Mouse (Mus musculus) urinary bladder, adult 18-20 months (tissue): ENCODE measurements around the gene Aldh1l1.
A peak's percentile ranks its signal among the peaks of the same experiment; 100 is the strongest.

Source experiments
- DNase-seq, 2 experiments: peaks; one replicate each; pipeline ENCODE4 v3.0.0; 2022; ENCODE audit warnings: low spot score in 2 of 2, mixed read lengths in 2 of 2

The Aldh1l1 gene

DNA sequence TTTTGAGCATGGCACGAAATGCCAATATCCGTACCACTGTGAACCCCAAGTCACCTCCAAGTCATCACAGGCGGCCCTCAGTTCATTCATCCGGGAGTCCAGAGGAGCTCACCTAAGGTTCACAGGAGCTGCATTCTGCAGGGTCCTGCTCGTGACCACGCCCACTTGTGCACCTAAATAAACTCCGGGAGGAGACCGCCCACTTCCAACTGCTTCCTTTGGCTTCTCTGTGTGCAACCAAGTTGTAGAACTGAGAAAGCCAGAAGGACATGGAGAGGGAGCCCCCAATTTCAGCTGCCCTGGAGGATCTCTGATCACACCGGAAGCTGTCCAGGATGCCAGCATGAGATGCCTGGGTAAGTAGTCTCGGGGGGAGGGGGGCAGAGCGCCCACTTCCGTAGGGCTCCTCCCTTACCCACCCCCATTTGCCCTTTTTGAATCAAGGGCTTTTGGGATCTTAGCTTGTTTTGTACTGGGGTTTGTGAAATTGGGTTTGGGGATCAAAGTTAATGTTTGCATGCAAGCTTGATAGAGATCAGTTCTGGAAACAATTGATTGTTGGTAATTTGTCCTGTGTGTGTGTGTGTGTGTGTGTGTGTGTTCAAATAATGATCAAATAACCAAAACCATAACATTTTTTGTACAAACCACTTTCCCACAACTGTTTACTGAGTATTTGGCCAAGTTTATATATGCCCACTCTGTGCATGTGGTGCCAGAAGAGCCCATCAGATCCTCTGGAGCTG is at the start of gene Aldh1l1:
Gene Aldh1l1 (plus strand): TSS at position 252 of the 746 bp plus-strand sequence.
- DNase-seq = no peak

GRCm38 (mm10) chr6:90437041-90437440 is 49.2 kb upstream of the Aldh1l1 start:
- DNase-seq = no peak

GRCm38 (mm10) chr6:90446883-90447282 is 39.3 kb upstream of the Aldh1l1 start:
- DNase-seq = no peak

DNA sequence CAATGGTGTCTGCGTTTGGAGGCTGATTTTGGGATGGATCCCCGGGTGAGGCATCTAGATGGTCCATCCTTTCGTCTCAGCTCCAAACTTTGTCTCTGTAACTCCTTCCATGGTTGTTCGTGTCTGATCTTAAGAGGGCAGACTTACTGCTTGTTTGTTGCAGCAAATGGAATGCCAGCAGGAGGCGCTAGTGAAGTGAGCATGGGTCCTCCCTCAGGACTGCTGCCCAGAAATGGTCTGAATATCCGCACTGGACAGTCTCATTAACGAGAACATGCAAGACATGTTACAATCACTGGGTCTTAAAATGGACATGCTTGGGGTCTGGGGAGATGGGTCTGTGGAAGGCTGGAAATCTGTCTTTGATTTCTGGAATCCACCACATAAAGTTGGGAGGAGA is 36.0 kb upstream of the Aldh1l1 start:
- peak; percentile 68 to 74 for DNase-seq

GRCm38 (mm10) chr6:90450697-90451096 is 35.5 kb upstream of the Aldh1l1 start:
- DNase-seq = no peak

GRCm38 (mm10) chr6:90451512-90451911 is 34.7 kb upstream of the Aldh1l1 start:
- DNase-seq = no peak

DNA sequence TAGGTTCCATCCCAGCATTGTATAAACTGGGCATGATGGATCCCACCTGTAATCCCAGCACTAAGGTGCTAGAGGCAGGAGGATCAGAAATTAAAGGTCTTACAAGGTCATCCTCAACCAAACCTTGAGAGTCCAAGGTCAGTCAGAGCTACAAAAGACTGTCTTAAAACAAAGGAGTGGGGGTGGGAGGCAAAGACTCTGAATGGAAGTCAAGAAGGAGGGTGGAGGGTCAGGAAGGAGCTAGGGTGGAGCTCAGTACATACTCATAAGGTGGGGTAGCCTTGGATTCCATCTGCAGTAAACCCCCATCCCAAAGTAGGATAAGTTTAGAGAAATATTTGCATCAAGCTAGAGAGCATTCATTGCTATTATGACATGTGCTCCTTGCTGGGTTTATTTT is 33.6 kb upstream of the Aldh1l1 start:
- DNase-seq = no peak

GRCm38 (mm10) chr6:90453751-90454150 is 32.5 kb upstream of the Aldh1l1 start:
- no peak for DNase-seq

GRCm38 (mm10) chr6:90457421-90457820 is 28.8 kb upstream of the Aldh1l1 start:
- no peak for DNase-seq

DNA sequence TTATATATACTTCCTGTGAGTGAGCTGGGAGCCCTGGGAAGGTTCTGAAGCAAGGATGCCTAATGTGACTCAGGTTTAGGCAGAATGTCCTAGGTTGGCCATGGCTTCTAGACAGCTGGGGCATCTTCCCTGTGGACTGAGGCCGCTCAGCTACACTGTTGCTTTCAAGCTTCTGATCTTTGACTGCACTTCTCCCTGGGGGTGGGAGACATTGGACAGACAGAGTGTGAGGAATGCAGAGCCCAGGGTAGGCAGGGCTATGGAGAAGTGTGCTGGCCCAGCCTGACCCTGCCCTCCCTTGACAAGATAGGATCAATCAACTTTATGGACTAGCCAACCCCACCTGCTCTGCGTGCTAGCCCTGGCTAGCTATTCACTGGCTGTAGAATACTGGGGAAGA is 25.0 kb upstream of the Aldh1l1 start:
- DNase-seq = no peak

- DNase-seq = no peak
Observed at GRCm38 (mm10) chr6:90461771-90462170, 24.5 kb upstream of the Aldh1l1 start.

DNA sequence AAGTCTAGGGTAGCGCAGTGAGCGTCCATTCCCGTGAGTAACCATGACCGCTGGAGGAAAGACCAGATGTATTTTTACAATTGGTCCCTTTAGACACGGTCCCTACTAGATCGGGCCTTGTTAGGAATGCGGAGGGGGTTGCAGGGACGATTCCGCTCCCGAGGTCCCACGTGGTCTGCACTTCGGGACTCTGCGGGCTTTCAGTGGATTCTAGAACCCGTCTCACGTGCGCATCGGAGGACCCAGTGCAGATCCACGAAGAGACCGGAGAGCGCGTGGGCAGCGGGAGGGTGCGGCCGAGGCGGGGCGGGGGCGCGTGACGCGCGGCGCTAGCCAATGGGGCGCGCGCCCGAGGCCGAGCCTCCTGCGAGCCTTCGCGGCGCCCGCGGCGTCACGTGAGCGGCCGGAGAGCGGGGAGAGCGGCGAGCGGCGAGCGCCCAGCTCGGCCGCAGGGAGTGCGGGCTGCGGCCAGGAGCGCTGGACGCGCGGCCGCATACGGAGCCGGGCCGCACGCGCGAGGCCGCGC is 24.0 kb upstream of the Aldh1l1 start, which contains the start of gene Klf15:
Gene Klf15 (plus strand): TSS at position 396 of the 526 bp plus-strand sequence.
- DNase-seq = peak; percentile 69

DNA sequence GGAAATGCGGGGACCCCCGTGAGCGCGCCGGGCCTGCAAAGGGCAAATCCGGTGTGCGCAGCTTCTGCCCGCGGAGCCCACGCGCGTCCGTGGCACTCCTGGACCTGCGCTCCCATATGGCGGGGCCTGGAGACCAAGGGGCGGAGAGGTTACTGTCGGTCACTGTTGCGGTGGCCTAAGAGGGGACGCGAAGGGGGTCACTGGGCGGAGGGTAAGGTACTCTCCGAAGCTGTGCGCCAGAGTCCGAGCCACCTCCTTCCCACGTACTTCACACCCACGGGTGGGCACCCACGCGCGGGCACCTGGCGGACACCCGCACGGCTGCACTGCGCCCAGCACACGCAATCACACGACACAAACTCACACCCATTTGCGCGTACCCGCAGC is 23.4 kb upstream of the Aldh1l1 start:
- DNase-seq = peak in 1 of 2 experiments; percentile 14

- DNase-seq = peak; percentile 75 to 89
Observed at GRCm38 (mm10) chr6:90463228-90463862, 22.9 kb upstream of the Aldh1l1 start.

DNA sequence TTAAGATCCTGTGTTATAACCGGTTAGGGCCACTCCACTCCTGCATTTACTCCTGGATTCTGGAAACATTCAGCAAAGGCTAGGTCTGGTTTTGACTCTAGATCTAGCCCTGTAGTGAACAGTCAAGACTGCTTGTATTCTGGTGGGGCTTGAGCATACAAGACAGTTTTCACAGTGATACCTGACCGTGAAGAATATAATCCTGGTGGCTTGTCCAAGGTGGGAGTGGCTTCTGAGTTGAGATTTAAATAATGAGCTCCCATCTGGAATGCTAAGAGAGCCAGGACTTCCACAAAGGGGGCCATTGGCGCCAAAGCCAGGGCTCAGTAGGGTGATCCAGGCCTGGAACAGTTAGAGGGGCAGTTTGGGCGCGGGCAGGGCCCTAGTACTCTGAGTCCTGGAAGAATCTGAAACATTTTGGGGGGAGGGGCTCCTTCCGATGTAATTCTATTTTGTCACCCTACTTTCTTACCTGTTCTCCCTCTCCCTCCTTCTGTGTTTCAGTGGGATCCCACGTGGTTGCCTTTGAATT is 22.3 kb upstream of the Aldh1l1 start:
- no peak for DNase-seq

GRCm38 (mm10) chr6:90465028-90465640 is 21.1 kb upstream of the Aldh1l1 start:
- DNase-seq = no peak

- peak; percentile 13 to 65 for DNase-seq
Observed at GRCm38 (mm10) chr6:90466079-90466478, 20.1 kb upstream of the Aldh1l1 start.

DNA sequence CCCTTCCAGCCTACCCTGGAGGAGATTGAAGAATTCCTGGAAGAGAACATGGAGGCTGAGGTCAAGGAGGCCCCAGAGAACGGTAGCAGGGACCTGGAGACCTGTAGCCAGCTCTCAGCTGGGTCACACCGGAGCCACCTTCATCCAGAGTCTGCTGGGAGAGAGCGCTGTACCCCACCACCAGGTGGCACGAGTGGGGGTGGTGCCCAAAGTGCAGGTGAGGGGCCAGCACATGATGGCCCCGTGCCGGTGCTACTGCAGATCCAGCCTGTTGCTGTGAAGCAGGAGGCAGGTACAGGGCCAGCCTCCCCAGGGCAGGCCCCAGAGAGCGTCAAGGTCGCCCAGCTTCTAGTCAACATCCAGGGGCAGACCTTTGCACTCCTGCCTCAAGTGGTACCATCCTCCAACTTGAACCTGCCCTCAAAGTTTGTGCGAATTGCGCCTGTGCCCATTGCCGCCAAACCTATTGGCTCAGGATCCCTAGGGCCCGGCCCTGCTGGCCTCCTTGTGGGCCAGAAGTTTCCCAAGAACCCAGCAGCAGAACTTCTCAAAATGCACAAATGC is 19.3 kb upstream of the Aldh1l1 start:
- DNase-seq = no peak

DNA sequence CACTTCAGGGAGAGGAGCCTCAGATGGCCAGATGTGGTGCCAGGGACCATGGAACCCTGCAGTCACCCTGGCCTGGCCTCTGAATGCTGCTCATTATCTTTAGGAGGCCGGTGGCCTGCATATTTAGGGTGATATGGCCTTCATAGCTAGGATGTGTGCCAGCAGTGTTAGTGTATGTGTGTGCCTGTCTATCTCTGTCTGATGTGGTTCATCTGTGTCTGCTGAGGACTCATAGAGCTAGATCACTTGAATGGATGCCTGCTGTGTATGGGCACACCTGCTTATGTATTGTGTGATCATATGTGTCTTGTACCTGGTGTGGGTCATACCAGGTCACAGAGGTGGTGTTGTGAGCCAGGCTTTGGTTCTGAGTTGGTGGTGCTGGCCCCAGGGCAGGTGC is 18.0 kb upstream of the Aldh1l1 start:
- no peak for DNase-seq

GRCm38 (mm10) chr6:90469041-90469440 is 17.2 kb upstream of the Aldh1l1 start:
- DNase-seq = no peak

DNA sequence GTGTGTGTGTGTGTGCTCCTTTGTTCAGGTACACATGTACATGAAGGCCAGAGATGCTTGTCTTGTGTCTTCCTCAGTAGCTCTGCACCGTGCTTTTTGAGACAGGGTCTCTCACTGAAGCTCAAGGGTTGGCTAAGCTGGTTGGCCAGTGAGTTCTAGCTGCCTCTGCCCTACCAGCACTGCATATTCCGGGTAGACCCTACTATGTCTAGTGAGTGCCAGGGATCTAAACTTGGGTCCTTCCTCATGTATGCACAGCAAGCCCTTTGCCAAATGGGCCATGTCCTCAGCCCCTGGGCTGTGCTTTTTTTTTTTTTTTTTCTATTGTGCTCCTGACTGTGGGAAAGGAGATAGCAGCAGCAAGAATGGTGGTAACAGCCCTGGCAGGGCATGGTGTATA is 16.0 kb upstream of the Aldh1l1 start:
- no peak for DNase-seq

DNA sequence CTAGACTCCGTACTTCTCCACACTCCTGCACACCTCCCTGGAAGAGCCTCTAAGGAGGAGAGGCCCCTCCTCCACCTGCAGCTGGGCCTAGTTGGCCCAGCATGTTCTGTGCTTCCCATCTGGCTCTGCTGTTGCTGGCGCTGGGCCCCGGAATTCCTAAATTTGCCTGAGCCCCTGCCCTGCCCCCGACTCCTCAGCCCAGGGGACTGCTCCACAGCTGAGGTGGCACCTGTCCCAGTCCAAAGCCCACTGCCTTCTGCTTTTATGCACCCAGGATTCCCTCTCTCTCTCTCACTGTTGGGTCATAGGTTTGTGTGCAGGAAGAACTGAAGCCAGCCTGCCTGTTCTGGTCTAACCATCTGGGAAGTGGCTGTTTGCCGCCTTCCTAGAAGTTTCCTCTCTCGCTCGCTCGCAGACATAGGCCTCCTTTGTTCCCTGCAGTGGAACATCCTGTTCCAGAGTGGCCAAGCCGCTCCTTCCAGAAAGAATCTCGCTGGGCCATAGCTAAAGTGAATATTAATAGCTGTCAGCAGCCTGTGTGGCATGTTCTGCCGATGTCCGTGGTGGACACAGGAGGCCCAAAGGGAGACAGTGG is 15.2 kb upstream of the Aldh1l1 start:
- no peak for DNase-seq
